Mouse (Mus musculus): Measurements from ENCODE around the gene Ate1. TPM values are rescaled to one million over a fixed set of nuclear protein-coding genes. Genes with fewer than 3 reads are reported as not detected.

The Ate1 gene
- 19.2 and 19.4 TPM in 2 replicates for polyA plus RNA-seq (2015; fragmentation: Nextera tagmentation; extraction: Ambion mirVana)

DNA sequence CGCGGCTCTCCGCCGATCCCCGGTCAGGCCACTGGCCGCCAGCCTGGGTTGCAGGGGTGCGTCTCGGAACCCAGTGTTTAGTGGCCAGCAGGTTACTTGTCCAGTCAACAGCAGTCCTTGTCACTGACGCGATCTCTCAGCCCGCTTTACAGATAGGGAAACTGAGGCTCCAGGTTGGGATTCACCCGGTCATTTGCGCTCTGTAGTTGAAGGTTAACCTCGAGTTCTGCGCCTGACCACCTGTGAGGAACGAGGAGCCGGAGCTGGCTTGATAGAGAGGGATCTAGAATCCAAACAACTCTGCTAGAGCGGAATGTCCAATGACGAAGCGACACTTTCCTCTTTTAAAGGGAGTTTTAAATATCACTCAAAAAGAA, at the start of gene Ate1:
Gene Ate1, minus strand, starts transcription at position 321 of the 377 bp plus-strand sequence.
- H3K4me2 ChIP-seq (ENCODE audit: low read depth, low read length): peak within 1 kb of the TSS; percentile 83
- H3K27ac ChIP-seq (ENCODE audit: low read length): peak within 1 kb of the TSS; percentile 86
- no peak for ATAC-seq (ENCODE audit: low read depth)
- peaks cover 14% of the 10 kb centered on the region for H3K4me1 ChIP-seq (ENCODE audit: control insufficient read depth, low read depth, low read length)
- peak within 1 kb of the TSS; percentile 88 for H3K4me3 ChIP-seq (ENCODE audit: low read depth, low read length)
- H3K27me3 ChIP-seq (ENCODE audit: control insufficient read depth, insufficient read depth, low read depth, low read length): no peaks in the 10 kb centered on the region
- H3K36me3 ChIP-seq (ENCODE audit: control insufficient read depth, insufficient read depth): no peaks in the 10 kb centered on the region
- WGBS (ENCODE audit: insufficient replicate concordance): 19% methylated on average over 20 of the region's 20 CpGs
- no peaks in the 10 kb centered on the region for H3K9me3 ChIP-seq (replicated peaks; ENCODE audit: control insufficient read depth, low read length)
- H3K9ac ChIP-seq (ENCODE audit: low read depth, low read length): peak within 1 kb of the TSS; percentile 95

- H3K4me2 ChIP-seq (ENCODE audit: low read depth, low read length): no peak overlapping the region
- peak; percentile 84 for ATAC-seq (ENCODE audit: low read depth)
- 57% methylated on average over 9 of the region's 9 CpGs for WGBS (ENCODE audit: insufficient replicate concordance)
- H3K9me3 ChIP-seq (replicated peaks; ENCODE audit: control insufficient read depth, low read length): no peaks in the 10 kb centered on the region
- H3K27ac ChIP-seq (ENCODE audit: low read length): no peak overlapping the region; the same call in 1 of the 2 replicates
- no peaks in the 10 kb centered on the region for H3K36me3 ChIP-seq (ENCODE audit: control insufficient read depth, insufficient read depth)
- no peaks in the 10 kb centered on the region for H3K27me3 ChIP-seq (ENCODE audit: control insufficient read depth, insufficient read depth, low read depth, low read length)
- no peak overlapping the region for H3K9ac ChIP-seq (ENCODE audit: low read depth, low read length)
- H3K4me3 ChIP-seq (ENCODE audit: low read depth, low read length): no peak overlapping the region
- no peaks in the 10 kb centered on the region for H3K4me1 ChIP-seq (ENCODE audit: control insufficient read depth, low read depth, low read length)
Observed at GRCm38 (mm10) chr7:130568783-130569436, 48.7 kb upstream of the Ate1 start.

GRCm38 (mm10) chr7:130564596-130564995, 44.4 kb upstream of the Ate1 start:
- Histone ChIP-seq H3K4me1 (ENCODE audit: control insufficient read depth, low read depth, low read length) (no peaks in the 10 kb centered on the region; the same call in 1 of the 2 replicates), H3K36me3 (ENCODE audit: control insufficient read depth, insufficient read depth) (no peaks in the 10 kb centered on the region), H3K9me3 (replicated peaks; ENCODE audit: control insufficient read depth, low read length) (no peaks in the 10 kb centered on the region), H3K9ac (ENCODE audit: low read depth, low read length) (no peak overlapping the region), H3K27ac (ENCODE audit: low read length) (no peak overlapping the region), H3K4me2 (ENCODE audit: low read depth, low read length) (no peak overlapping the region), H3K27me3 (ENCODE audit: control insufficient read depth, insufficient read depth, low read depth, low read length) (no peaks in the 10 kb centered on the region), H3K4me3 (ENCODE audit: low read depth, low read length) (no peak overlapping the region)
- no peak for ATAC-seq (ENCODE audit: low read depth)
- 36% methylated on average over 3 of the region's 3 CpGs for WGBS (ENCODE audit: insufficient replicate concordance)

GRCm38 (mm10) chr7:130563880-130564279, 43.7 kb upstream of the Ate1 start:
- Histone ChIP-seq H3K9ac (ENCODE audit: low read depth, low read length) (no peak overlapping the region), H3K4me2 (ENCODE audit: low read depth, low read length) (no peak overlapping the region), H3K9me3 (replicated peaks; ENCODE audit: control insufficient read depth, low read length) (no peaks in the 10 kb centered on the region), H3K4me3 (ENCODE audit: low read depth, low read length) (no peak overlapping the region), H3K27me3 (ENCODE audit: control insufficient read depth, insufficient read depth, low read depth, low read length) (no peaks in the 10 kb centered on the region), H3K4me1 (ENCODE audit: control insufficient read depth, low read depth, low read length) (no peaks in the 10 kb centered on the region; the same call in 1 of the 2 replicates), H3K27ac (ENCODE audit: low read length) (no peak overlapping the region), H3K36me3 (ENCODE audit: control insufficient read depth, insufficient read depth) (no peaks in the 10 kb centered on the region)
- ATAC-seq (ENCODE audit: low read depth): no peak
- WGBS (ENCODE audit: insufficient replicate concordance): 17% methylated on average over 4 of the region's 4 CpGs

DNA sequence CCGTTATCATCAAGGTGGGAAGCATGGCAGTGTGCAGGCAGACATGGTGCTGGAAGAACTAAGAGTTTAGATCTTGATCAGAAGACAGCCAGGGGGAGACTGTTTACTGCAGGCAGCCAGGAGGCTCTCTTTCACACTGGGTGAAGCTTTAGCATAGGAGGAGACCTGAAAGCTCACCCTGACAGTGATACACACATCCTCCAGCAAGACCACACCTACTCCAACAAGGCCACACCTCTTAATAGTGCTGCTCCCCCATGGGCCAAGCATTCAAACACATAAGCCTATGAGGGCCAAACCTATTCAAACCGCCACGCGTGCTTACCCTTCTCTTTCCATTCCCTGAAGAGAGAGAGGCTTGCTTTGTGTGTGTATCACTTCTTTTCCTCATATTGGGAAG, 43.1 kb upstream of the Ate1 start:
- Histone ChIP-seq H3K9me3 (replicated peaks; ENCODE audit: control insufficient read depth, low read length) (no peaks in the 10 kb centered on the region), H3K4me1 (ENCODE audit: control insufficient read depth, low read depth, low read length) (no peaks in the 10 kb centered on the region; the same call in 1 of the 2 replicates), H3K27me3 (ENCODE audit: control insufficient read depth, insufficient read depth, low read depth, low read length) (no peaks in the 10 kb centered on the region), H3K36me3 (ENCODE audit: control insufficient read depth, insufficient read depth) (no peaks in the 10 kb centered on the region), H3K9ac (ENCODE audit: low read depth, low read length) (no peak overlapping the region), H3K27ac (ENCODE audit: low read length) (no peak overlapping the region), H3K4me2 (ENCODE audit: low read depth, low read length) (no peak overlapping the region), H3K4me3 (ENCODE audit: low read depth, low read length) (no peak overlapping the region)
- WGBS (ENCODE audit: insufficient replicate concordance): 82% methylated on average over 4 of the region's 4 CpGs
- no peak for ATAC-seq (ENCODE audit: low read depth)

DNA sequence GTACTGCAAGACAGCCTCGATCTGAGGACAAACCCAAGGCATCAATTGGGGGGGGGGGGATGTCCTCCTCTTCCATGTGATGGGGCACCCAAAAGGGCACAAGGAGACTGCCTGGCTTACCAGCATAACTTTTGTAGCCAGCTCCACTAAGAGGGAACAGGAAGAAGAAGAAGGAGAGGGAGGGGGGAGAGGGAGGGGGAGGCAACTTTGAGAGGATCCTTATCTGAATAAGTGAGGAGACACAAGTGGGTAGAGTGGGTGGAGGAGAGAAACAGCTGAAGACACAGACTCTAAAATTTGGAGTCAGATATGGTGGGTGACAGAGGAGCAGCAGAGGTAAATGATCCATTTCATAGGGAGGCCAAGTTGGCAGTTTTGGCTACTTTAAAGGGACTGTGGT, 40.8 kb upstream of the Ate1 start:
- Histone ChIP-seq H3K4me3 (ENCODE audit: low read depth, low read length) (no peak overlapping the region), H3K9ac (ENCODE audit: low read depth, low read length) (no peak overlapping the region), H3K27me3 (ENCODE audit: control insufficient read depth, insufficient read depth, low read depth, low read length) (no peaks in the 10 kb centered on the region), H3K4me2 (ENCODE audit: low read depth, low read length) (no peak overlapping the region), H3K4me1 (ENCODE audit: control insufficient read depth, low read depth, low read length) (no peaks in the 10 kb centered on the region; the same call in 1 of the 2 replicates), H3K36me3 (ENCODE audit: control insufficient read depth, insufficient read depth) (no peaks in the 10 kb centered on the region), H3K27ac (ENCODE audit: low read length) (no peak overlapping the region), H3K9me3 (replicated peaks; ENCODE audit: control insufficient read depth, low read length) (no peaks in the 10 kb centered on the region)
- 25% methylated on average over 1 of the region's 1 CpGs for WGBS (ENCODE audit: insufficient replicate concordance)
- ATAC-seq (ENCODE audit: low read depth): no peak

DNA sequence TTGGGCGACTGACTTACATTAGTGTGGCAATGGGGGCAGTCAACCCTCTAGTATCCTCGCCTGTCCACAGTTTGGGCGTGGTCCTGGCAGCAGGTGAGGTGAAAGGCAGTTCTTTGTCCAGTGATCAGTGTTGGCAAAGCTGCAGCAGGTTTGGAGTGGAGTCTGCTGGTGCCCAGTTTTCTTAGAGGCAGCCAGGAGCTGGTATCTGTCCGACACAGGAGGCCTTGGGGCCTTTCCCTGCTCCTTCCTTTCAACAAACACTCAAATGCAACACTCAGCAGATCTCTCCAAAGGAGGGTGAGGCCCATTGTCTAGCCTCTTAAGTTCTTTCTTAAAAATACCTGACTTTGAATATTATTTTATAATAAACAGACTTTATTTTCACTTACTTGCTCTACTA, 38.4 kb upstream of the Ate1 start:
- Histone ChIP-seq H3K4me2 (ENCODE audit: low read depth, low read length) (no peak overlapping the region), H3K27ac (ENCODE audit: low read length) (no peak overlapping the region), H3K36me3 (ENCODE audit: control insufficient read depth, insufficient read depth) (no peaks in the 10 kb centered on the region), H3K27me3 (ENCODE audit: control insufficient read depth, insufficient read depth, low read depth, low read length) (no peaks in the 10 kb centered on the region), H3K4me1 (ENCODE audit: control insufficient read depth, low read depth, low read length) (no peaks in the 10 kb centered on the region; the same call in 1 of the 2 replicates), H3K4me3 (ENCODE audit: low read depth, low read length) (no peak overlapping the region), H3K9ac (ENCODE audit: low read depth, low read length) (no peak overlapping the region), H3K9me3 (replicated peaks; ENCODE audit: control insufficient read depth, low read length) (no peaks in the 10 kb centered on the region)
- WGBS (ENCODE audit: insufficient replicate concordance): 44% methylated on average over 4 of the region's 4 CpGs
- ATAC-seq (ENCODE audit: low read depth): no peak

GRCm38 (mm10) chr7:130555597-130555996, 35.4 kb upstream of the Ate1 start:
- H3K9ac ChIP-seq (ENCODE audit: low read depth, low read length): no peak overlapping the region
- H3K4me1 ChIP-seq (ENCODE audit: control insufficient read depth, low read depth, low read length): no peaks in the 10 kb centered on the region; the same call in 1 of the 2 replicates
- no peak overlapping the region for H3K4me3 ChIP-seq (ENCODE audit: low read depth, low read length)
- no peaks in the 10 kb centered on the region for H3K27me3 ChIP-seq (ENCODE audit: control insufficient read depth, insufficient read depth, low read depth, low read length)
- no peak for ATAC-seq (ENCODE audit: low read depth)
- WGBS (ENCODE audit: insufficient replicate concordance): 71% methylated on average over 5 of the region's 5 CpGs
- H3K27ac ChIP-seq (ENCODE audit: low read length): no peak overlapping the region
- no peak overlapping the region for H3K4me2 ChIP-seq (ENCODE audit: low read depth, low read length)
- no peaks in the 10 kb centered on the region for H3K9me3 ChIP-seq (replicated peaks; ENCODE audit: control insufficient read depth, low read length)
- no peaks in the 10 kb centered on the region for H3K36me3 ChIP-seq (ENCODE audit: control insufficient read depth, insufficient read depth)

DNA sequence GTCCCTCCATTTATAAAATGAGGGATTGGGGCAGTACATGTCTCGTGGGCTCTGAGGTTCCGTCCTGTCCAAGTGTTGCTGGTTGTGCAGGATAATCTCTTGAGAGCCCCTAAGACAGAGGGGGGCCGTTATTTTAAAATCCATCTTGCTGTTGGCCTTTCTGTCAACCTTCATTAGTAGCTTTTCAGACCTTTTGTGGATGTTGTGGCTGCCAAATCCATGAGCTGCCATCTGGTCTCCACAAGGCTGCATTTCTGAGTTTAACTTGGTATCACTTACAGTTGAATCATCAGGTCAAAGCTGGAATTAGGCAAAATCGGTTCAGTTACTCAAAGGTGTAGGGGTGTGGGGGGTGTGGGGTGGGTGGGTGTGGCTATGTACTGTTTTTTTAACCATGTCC, 33.2 kb upstream of the Ate1 start:
- ATAC-seq (ENCODE audit: low read depth): no peak
- H3K9me3 ChIP-seq (replicated peaks; ENCODE audit: control insufficient read depth, low read length): no peaks in the 10 kb centered on the region
- H3K4me2 ChIP-seq (ENCODE audit: low read depth, low read length): no peak overlapping the region
- H3K4me1 ChIP-seq (ENCODE audit: control insufficient read depth, low read depth, low read length): no peaks in the 10 kb centered on the region
- no peak overlapping the region for H3K9ac ChIP-seq (ENCODE audit: low read depth, low read length)
- H3K36me3 ChIP-seq (ENCODE audit: control insufficient read depth, insufficient read depth): no peaks in the 10 kb centered on the region
- no peaks in the 10 kb centered on the region for H3K27me3 ChIP-seq (ENCODE audit: control insufficient read depth, insufficient read depth, low read depth, low read length)
- H3K27ac ChIP-seq (ENCODE audit: low read length): no peak overlapping the region
- H3K4me3 ChIP-seq (ENCODE audit: low read depth, low read length): no peak overlapping the region
- 54% methylated on average over 4 of the region's 4 CpGs for WGBS (ENCODE audit: insufficient replicate concordance)
